Mouse (Mus musculus): ENCODE data around the gene Gng2. TPM values are rescaled to one million over a fixed set of nuclear protein-coding genes. Genes with fewer than 3 reads are reported as not detected.

The Gng2 gene
- polyA plus RNA-seq, 1 experiment from 2014 or later, result 480 TPM

GRCm38 (mm10) chr14:19955077-19955476, 22.4 kb downstream of the Gng2 start:
- H3K27me3 ChIP-seq (ENCODE audit: control insufficient read depth, insufficient read depth, low read depth, low read length), result no peaks in the 10 kb centered on the region
- no peak overlapping the region for H3K27ac ChIP-seq (ENCODE audit: low read length)
- H3K4me1 ChIP-seq (ENCODE audit: control insufficient read depth, insufficient read depth, low read length), result peaks cover 7% of the 10 kb centered on the region; the same call in 1 of the 2 replicates
- H3K9me3 ChIP-seq (replicated peaks; ENCODE audit: control insufficient read depth, low read length, poor library complexity, severe bottlenecking), result no peaks in the 10 kb centered on the region
- H3K4me2 ChIP-seq (ENCODE audit: low read length), result no peak overlapping the region
- no peak overlapping the region for H3K4me3 ChIP-seq (ENCODE audit: low read depth, low read length)
- no peak for ATAC-seq
- H3K36me3 ChIP-seq (ENCODE audit: control insufficient read depth, insufficient read depth, low read length), result peaks cover 11% of the 10 kb centered on the region; the same call in 1 of the 2 replicates
- WGBS, result 84% methylated on average over 7 of the region's 7 CpGs
- no peak overlapping the region for H3K9ac ChIP-seq (ENCODE audit: low read depth, low read length)

DNA sequence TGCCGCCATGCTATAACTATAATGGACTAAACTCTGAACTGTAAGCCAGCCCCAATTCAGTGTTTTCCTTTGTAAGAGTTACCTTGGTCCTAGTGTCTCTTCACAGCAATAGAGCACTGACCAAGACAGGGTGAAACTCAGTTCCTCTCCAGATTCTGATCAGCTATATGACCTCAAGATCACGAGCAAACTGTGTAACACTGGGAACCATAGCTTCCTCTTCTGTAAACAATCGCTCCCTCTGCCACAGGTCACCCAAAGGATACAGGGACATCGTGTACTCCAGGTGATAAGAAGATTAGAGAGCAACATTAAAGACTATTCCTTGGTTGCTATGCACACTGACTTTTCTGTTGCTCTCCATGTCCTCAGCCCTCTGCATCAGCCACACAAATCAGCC, 26.6 kb downstream of the Gng2 start:
- no peak for ATAC-seq
- 93% methylated on average over 4 of the region's 4 CpGs for WGBS
- H3K9ac ChIP-seq (ENCODE audit: low read depth, low read length), result no peak overlapping the region
- H3K4me1 ChIP-seq (ENCODE audit: control insufficient read depth, insufficient read depth, low read length), result peaks cover 4% of the 10 kb centered on the region; the same call in 1 of the 2 replicates
- no peak overlapping the region for H3K4me3 ChIP-seq (ENCODE audit: low read depth, low read length)
- H3K27ac ChIP-seq (ENCODE audit: low read length), result no peak overlapping the region
- H3K9me3 ChIP-seq (replicated peaks; ENCODE audit: control insufficient read depth, low read length, poor library complexity, severe bottlenecking), result no peaks in the 10 kb centered on the region
- no peaks in the 10 kb centered on the region for H3K27me3 ChIP-seq (ENCODE audit: control insufficient read depth, insufficient read depth, low read depth, low read length)
- H3K36me3 ChIP-seq (ENCODE audit: control insufficient read depth, insufficient read depth, low read length), result peaks cover 5% of the 10 kb centered on the region; the same call in 1 of the 2 replicates
- H3K4me2 ChIP-seq (ENCODE audit: low read length), result no peak overlapping the region

DNA sequence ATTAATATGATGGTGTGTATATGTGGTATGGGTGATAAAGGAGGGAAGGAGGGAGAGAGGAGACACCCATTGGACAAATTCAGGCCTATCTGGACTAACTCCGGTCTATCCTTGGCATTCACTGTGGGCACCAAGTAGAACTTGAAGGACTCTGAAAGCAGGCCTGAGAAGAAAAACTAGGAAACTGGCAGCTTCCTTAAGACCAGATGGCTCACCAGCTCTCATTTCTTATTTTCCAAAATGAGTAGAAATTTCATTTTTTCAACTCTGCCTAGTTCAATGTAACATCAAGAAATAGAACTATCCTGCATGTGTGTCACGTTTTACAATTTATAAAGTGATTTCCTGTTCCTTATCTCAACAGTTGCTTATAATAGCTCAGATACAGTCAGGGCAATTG, 28.0 kb downstream of the Gng2 start:
- H3K36me3 ChIP-seq (ENCODE audit: control insufficient read depth, insufficient read depth, low read length), result peaks cover 5% of the 10 kb centered on the region; the same call in 1 of the 2 replicates
- peaks cover 3% of the 10 kb centered on the region for H3K4me1 ChIP-seq (ENCODE audit: control insufficient read depth, insufficient read depth, low read length)
- H3K27ac ChIP-seq (ENCODE audit: low read length), result no peak overlapping the region
- no peak overlapping the region for H3K9ac ChIP-seq (ENCODE audit: low read depth, low read length)
- H3K27me3 ChIP-seq (ENCODE audit: control insufficient read depth, insufficient read depth, low read depth, low read length), result no peaks in the 10 kb centered on the region
- no peaks in the 10 kb centered on the region for H3K9me3 ChIP-seq (replicated peaks; ENCODE audit: control insufficient read depth, low read length, poor library complexity, severe bottlenecking)
- no peak overlapping the region for H3K4me2 ChIP-seq (ENCODE audit: low read length)
- no peak for ATAC-seq
- WGBS, result 93% methylated on average over 2 of the region's 2 CpGs
- no peak overlapping the region for H3K4me3 ChIP-seq (ENCODE audit: low read depth, low read length)

- ATAC-seq, result no peak
- 73% methylated on average over 7 of the region's 7 CpGs for WGBS
- H3K4me1 ChIP-seq (ENCODE audit: control insufficient read depth, insufficient read depth, low read length), result peaks cover 21% of the 10 kb centered on the region
Measured at GRCm38 (mm10) chr14:19946221-19946620, 31.2 kb downstream of the Gng2 start.

DNA sequence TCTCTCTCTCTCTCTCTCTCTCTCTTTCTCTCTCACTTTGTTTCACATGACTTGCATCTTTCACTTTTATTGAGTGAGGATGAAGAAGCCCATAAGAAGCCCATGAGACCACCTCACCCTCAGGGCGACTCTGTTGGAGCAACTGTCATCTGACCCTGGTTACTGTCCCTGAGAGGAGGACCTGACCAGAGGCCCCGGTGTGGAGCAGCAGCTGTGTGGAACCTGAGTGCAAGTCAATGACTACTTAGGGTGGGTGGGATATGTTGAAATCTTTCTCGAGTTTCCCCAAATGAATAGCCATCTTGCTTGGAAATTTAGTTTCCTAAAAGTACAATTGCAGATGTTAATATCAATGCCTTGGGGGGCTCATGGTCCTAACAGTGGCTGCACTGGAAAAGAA, 34.7 kb downstream of the Gng2 start:
- H3K4me3 ChIP-seq (ENCODE audit: low read depth, low read length), result no peak overlapping the region
- H3K27me3 ChIP-seq (ENCODE audit: control insufficient read depth, insufficient read depth, low read depth, low read length), result no peaks in the 10 kb centered on the region
- no peak overlapping the region for H3K4me2 ChIP-seq (ENCODE audit: low read length)
- 0 out of 2 replicates have a peak, but pooled peaks cover 2% of the 10 kb centered on the region for H3K36me3 ChIP-seq (ENCODE audit: control insufficient read depth, insufficient read depth, low read length)
- 14% methylated on average over 3 of the region's 3 CpGs for WGBS
- H3K9me3 ChIP-seq (replicated peaks; ENCODE audit: control insufficient read depth, low read length, poor library complexity, severe bottlenecking), result no peaks in the 10 kb centered on the region
- peaks cover 25% of the 10 kb centered on the region for H3K4me1 ChIP-seq (ENCODE audit: control insufficient read depth, insufficient read depth, low read length)
- H3K9ac ChIP-seq (ENCODE audit: low read depth, low read length), result no peak overlapping the region
- ATAC-seq, result no peak
- no peak overlapping the region for H3K27ac ChIP-seq (ENCODE audit: low read length)

More at GRCm38 (mm10) chr14:19946221-19946620, 31.2 kb downstream of the Gng2 start:
- Histone ChIP-seq H3K27me3 (ENCODE audit: control insufficient read depth, insufficient read depth, low read depth, low read length) (no peaks in the 10 kb centered on the region), H3K4me2 (ENCODE audit: low read length) (no peak overlapping the region), H3K4me3 (ENCODE audit: low read depth, low read length) (no peak overlapping the region), H3K9me3 (replicated peaks; ENCODE audit: control insufficient read depth, low read length, poor library complexity, severe bottlenecking) (no peaks in the 10 kb centered on the region), H3K9ac (ENCODE audit: low read depth, low read length) (no peak overlapping the region), H3K27ac (ENCODE audit: low read length) (no peak overlapping the region), H3K36me3 (ENCODE audit: control insufficient read depth, insufficient read depth, low read length) (peaks cover 5% of the 10 kb centered on the region; the same call in 1 of the 2 replicates)

- ATAC-seq, result peak; percentile 39
Measured at GRCm38 (mm10) chr14:19942329-19942728, 35.1 kb downstream of the Gng2 start.

GRCm38 (mm10) chr14:19940066-19940465, 37.4 kb downstream of the Gng2 start:
- Histone ChIP-seq H3K4me1 (ENCODE audit: control insufficient read depth, insufficient read depth, low read length) (peaks cover 25% of the 10 kb centered on the region), H3K9ac (ENCODE audit: low read depth, low read length) (no peak overlapping the region), H3K4me2 (ENCODE audit: low read length) (no peak overlapping the region), H3K9me3 (replicated peaks; ENCODE audit: control insufficient read depth, low read length, poor library complexity, severe bottlenecking) (no peaks in the 10 kb centered on the region), H3K27me3 (ENCODE audit: control insufficient read depth, insufficient read depth, low read depth, low read length) (no peaks in the 10 kb centered on the region), H3K36me3 (ENCODE audit: control insufficient read depth, insufficient read depth, low read length) (0 out of 2 replicates have a peak, but pooled peaks cover under 1% of the 10 kb centered on the region), H3K27ac (ENCODE audit: low read length) (no peak overlapping the region), H3K4me3 (ENCODE audit: low read depth, low read length) (no peak overlapping the region)
- no peak for ATAC-seq
- WGBS, result 83% methylated on average over 1 of the region's 1 CpGs

More at GRCm38 (mm10) chr14:19942329-19942728, 35.1 kb downstream of the Gng2 start:
- Histone ChIP-seq H3K4me1 (ENCODE audit: control insufficient read depth, insufficient read depth, low read length) (peaks cover 25% of the 10 kb centered on the region), H3K27ac (ENCODE audit: low read length) (no peak overlapping the region; the same call in 1 of the 2 replicates), H3K9me3 (replicated peaks; ENCODE audit: control insufficient read depth, low read length, poor library complexity, severe bottlenecking) (no peaks in the 10 kb centered on the region), H3K4me3 (ENCODE audit: low read depth, low read length) (no peak overlapping the region), H3K36me3 (ENCODE audit: control insufficient read depth, insufficient read depth, low read length) (0 out of 2 replicates have a peak, but pooled peaks cover 2% of the 10 kb centered on the region), H3K9ac (ENCODE audit: low read depth, low read length) (no peak overlapping the region), H3K4me2 (ENCODE audit: low read length) (no peak overlapping the region), H3K27me3 (ENCODE audit: control insufficient read depth, insufficient read depth, low read depth, low read length) (no peaks in the 10 kb centered on the region)
- 21% methylated on average over 4 of the region's 4 CpGs for WGBS

- Histone ChIP-seq H3K9ac (ENCODE audit: low read depth, low read length) (no peak overlapping the region), H3K27me3 (ENCODE audit: control insufficient read depth, insufficient read depth, low read depth, low read length) (no peaks in the 10 kb centered on the region), H3K9me3 (replicated peaks; ENCODE audit: control insufficient read depth, low read length, poor library complexity, severe bottlenecking) (no peaks in the 10 kb centered on the region), H3K4me2 (ENCODE audit: low read length) (no peak overlapping the region), H3K27ac (ENCODE audit: low read length) (no peak overlapping the region), H3K36me3 (ENCODE audit: control insufficient read depth, insufficient read depth, low read length) (no peaks in the 10 kb centered on the region), H3K4me3 (ENCODE audit: low read depth, low read length) (no peak overlapping the region), H3K4me1 (ENCODE audit: control insufficient read depth, insufficient read depth, low read length) (peaks cover 18% of the 10 kb centered on the region)
- 86% methylated on average over 5 of the region's 5 CpGs for WGBS
- ATAC-seq, result no peak
Measured at GRCm38 (mm10) chr14:19938545-19938944, 38.9 kb downstream of the Gng2 start.

GRCm38 (mm10) chr14:19935084-19935483, 42.3 kb downstream of the Gng2 start:
- H3K36me3 ChIP-seq (ENCODE audit: control insufficient read depth, insufficient read depth, low read length), result 0 out of 2 replicates have a peak, but pooled peaks cover 3% of the 10 kb centered on the region
- H3K27me3 ChIP-seq (ENCODE audit: control insufficient read depth, insufficient read depth, low read depth, low read length), result no peaks in the 10 kb centered on the region
- H3K4me3 ChIP-seq (ENCODE audit: low read depth, low read length), result no peak overlapping the region
- no peaks in the 10 kb centered on the region for H3K9me3 ChIP-seq (replicated peaks; ENCODE audit: control insufficient read depth, low read length, poor library complexity, severe bottlenecking)
- no peak overlapping the region for H3K27ac ChIP-seq (ENCODE audit: low read length)
- H3K4me2 ChIP-seq (ENCODE audit: low read length), result no peak overlapping the region
- no peak overlapping the region for H3K9ac ChIP-seq (ENCODE audit: low read depth, low read length)
- no peak for ATAC-seq
- WGBS, result 92% methylated on average over 3 of the region's 3 CpGs
- H3K4me1 ChIP-seq (ENCODE audit: control insufficient read depth, insufficient read depth, low read length), result peaks cover 5% of the 10 kb centered on the region; the same call in 1 of the 2 replicates
